Mouse (Mus musculus) kidney, adult 2 months (tissue): ENCODE results near the gene Arx.

Experiments
- CTCF ChIP-seq: fragments of 200-500 bp; conservative IDR thresholded peaks from 2 replicates; pipeline ENCODE4 v1.5.1; 2011; ENCODE audit warnings: low read depth, mild to moderate bottlenecking, control low read depth, low read length, moderate library complexity, mixed read lengths; ENCODE audit not compliant: insufficient read depth, insufficient read length
- POLR2A ChIP-seq: fragments of 200-500 bp; IDR thresholded peaks from one replicate; pipeline ENCODE4 v1.6.1; 2011; ENCODE audit warnings: low read depth, low read length, control low read depth

DNA sequence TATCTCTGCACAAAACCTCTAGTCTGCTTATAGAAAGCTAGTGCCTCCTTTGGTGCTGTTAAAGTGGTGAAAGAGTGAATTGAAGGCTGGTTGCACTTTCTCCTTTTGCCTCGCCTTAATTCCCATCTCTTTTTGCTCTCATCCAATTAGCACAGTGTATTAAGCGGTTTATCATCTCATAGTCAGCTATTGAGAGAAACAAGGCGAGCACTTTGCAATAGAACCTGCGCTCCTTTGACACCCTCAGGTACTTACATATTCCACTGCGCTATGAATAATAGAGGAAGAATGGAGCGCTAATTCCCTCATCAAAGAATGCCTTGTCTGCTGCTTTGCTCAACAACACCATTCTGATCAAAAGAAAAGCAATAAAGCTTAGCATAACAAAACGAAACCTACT lies 15.6 kb downstream of the Arx start:
- no peak for TF ChIP-seq CTCF
- TF ChIP-seq POLR2A = no peak
